ENCODE assay signal across 23 mouse cellular contexts in genomic region chr12:119195145-119195544, GRCm38 (mm10). TPM values are rescaled to one million over a fixed set of nuclear protein-coding genes. Genes with fewer than 3 reads are reported as not detected.
"Had no signal": no experiment of that assay in that cellular context is flagged by ENCODE, and none has a peak within 500 bp of the region (broad histone marks: within the 10 kb centered on the region; RNA-seq: fewer than 3 reads in every experiment).

No protein-coding gene starts in this region.

- DNase-seq: cerebellum, adult 2 months; cerebellum, adult 8-10 months; cerebellum, adult 9-10 months; cerebellum, adult 9-11 months; cerebellum, postnatal 10 days; cerebellum, postnatal 14 days; cerebellum, postnatal 25 days; cerebellum, postnatal 36 days; embryo, embryonic 11 days; forebrain, postnatal 0 days; gastrocnemius, adult 2 months; gastrocnemius, postnatal 10 days; gastrocnemius, postnatal 14 days; gastrocnemius, postnatal 25 days; gastrocnemius, postnatal 36 days; heart, adult 11 months; heart, adult 18-20 months; heart, adult 2 months had no signal

- ATAC-seq: forebrain, embryonic 13.5 days; forebrain, embryonic 14.5 days; forebrain, embryonic 15.5 days; forebrain, embryonic 16.5 days; forebrain, postnatal 0 days had no signal

RNA-seq across cellular contexts. Expression of gene Itgb8, which starts 43.5 kb away (rescaled TPM):
- total RNA-seq: common myeloid progenitor, adult 5-6 weeks had no signal
